Mouse (Mus musculus): ENCODE measurements around the gene Olfr1056. TPM values are rescaled to one million over a fixed set of nuclear protein-coding genes. Genes with fewer than 3 reads are reported as not detected.
"Not testable (repeated sequence)": the region's sequence is repeated elsewhere in the genome, so short reads cannot be mapped to it uniquely, and the experiment has no call there.

Olfr1056 gene
- total RNA-seq (2021), result not detected

DNA sequence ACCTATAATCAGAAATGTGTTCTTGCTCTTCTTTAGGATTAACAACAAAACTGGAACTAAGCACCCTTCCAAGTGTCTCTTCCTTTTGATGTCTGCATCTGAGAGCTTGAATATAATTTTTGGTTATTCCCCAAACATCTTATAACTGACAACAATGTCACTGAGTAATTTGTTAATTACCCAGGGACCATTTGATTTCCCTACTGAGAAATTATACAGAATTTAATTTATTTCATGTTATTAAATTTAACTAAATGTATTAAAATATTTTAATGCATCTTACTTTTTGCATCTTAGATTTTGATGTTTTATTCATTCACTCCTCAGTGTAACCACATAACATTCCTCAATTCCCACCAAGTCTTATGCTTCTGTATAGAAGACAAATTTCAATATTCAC, at the start of gene Olfr1056:
Olfr1056 (minus strand) TSS at position 101 of the 400 bp plus-strand sequence.
- DNase-seq (ENCODE audit: extremely low spot score in 1 of 2, low spot score in 1 of 2), result no peak

DNA sequence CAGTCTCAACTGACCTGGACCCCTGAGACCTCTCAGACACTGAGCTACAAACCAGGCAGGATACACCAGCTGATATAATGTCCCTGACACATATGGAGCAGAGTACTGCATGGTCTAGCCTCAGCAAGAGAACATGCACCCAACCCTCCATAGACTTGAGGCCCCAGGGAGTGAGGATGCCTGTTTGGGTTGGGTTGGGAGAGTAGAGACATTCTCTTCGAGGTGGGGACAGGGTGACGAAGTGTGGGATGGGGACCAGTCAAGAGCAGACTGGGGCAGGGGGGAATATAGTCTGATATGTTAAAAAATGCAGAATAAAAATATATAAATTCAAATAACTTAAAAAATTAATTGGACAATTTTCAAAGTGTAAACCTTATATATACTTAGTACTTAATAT, 32.8 kb upstream of the Olfr1056 start:
- no peak for DNase-seq (ENCODE audit: extremely low spot score in 1 of 2, low spot score in 1 of 2)

- not testable (repeated sequence) for DNase-seq (ENCODE audit: extremely low spot score in 1 of 2, low spot score in 1 of 2)
Measured at GRCm38 (mm10) chr2:86388461-86388860, 26.2 kb upstream of the Olfr1056 start, which contains the start of gene Olfr1058. TSS of gene Olfr1058 (minus strand) at chr2:86388561.

DNA sequence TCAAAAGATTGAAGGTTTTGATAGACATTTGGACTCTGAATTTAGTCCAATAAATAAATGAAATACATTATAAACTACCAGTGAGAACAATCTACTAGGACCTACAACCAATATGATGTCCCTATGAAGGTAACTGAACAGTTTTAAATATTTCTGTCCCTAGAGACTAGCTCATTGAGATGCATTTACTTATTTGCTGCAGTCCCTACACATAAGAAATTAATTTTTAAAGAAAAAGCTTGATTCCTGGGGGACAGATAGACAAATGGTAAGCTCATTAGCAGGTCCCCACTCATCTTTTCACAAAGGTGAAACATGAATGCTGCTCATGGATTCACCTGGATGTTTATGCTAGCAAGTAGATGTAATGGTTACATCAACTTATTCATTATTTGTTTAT, 16.0 kb upstream of the Olfr1056 start, which contains the start of gene Olfr1057:
Olfr1057 (minus strand) TSS at position 101 of the 400 bp plus-strand sequence.
- DNase-seq (ENCODE audit: extremely low spot score in 1 of 2, low spot score in 1 of 2), result no peak

DNA sequence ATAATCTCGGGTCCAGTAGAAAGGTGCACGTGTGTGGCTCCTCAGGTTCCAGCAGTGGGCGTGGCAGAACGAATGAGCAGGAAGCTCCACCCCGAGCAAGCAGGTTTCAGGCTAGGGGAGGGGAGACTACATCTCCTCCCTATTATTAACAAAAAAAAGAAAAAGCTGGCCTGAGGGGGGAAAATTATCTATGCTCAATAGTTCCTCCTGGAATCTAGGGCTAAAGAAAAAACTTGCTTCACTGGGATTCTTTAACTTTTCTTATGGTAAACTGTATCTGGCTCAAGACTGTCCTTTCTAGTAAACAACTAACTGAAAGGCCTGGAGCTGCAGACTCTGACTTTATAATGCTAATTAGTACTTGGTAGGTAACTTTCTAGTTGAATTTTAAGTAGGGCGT, 4.1 kb upstream of the Olfr1056 start:
- DNase-seq (ENCODE audit: extremely low spot score in 1 of 2, low spot score in 1 of 2), result not testable (repeated sequence)

DNA sequence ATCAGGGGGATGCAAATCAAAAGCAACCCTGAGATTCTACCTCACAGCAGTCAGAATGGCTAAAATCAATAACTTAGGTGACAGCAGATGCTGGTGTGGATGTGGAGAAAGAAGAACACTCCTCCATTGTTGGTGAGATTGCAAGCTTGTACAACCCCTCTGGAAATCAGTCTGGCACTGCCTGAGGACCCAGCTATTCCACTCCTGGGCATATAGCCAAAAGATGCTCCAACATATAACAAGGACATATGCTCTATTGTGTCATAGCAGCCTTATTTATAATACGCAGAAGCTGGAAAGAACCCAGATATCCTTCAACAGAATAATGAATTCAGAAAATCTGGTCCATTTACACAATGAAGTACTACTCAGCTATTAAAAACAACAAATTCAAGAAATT, 10.5 kb downstream of the Olfr1056 start:
- not testable (repeated sequence) for DNase-seq (ENCODE audit: extremely low spot score in 1 of 2, low spot score in 1 of 2)

DNA sequence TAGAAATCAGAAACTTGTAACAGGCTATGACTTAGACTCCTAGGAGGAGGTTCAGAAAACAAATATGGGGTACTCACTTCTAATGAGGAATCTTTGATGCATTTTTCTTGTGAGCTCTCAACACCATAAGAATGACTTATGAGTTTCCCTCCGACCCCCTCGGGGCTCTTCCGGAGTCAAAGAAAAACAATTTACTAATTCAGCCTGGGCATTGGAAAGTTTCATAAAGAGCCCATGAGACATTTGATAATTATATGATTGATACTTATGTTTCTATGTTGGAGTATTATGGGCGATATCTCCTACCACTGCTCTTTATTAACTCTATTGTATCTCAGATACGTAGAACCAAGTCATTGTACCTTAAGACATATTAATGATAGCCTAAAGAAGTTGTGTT, 12.1 kb downstream of the Olfr1056 start, which contains the start of gene Olfr1055:
Olfr1055 (minus strand) TSS at position 101 of the 400 bp plus-strand sequence.
- no peak for DNase-seq (ENCODE audit: extremely low spot score in 1 of 2, low spot score in 1 of 2)

DNA sequence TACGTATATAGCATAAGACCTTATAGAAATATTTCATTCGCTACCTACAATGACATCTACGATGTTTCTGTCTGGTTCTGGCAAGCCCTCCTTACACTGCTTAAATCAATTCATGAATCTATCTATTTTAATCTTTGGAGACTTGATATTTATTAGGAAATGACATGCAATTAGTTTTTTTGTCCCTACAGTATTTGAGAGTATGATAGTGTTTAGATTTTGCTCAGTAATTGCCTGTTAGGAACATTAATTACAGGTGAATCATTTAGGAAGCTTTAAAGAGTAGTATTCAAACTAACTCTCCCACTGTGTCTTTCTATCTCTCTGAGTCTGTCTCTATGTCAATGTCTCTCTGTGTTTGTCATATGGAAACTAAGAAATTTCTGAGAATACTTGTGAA, 26.9 kb downstream of the Olfr1056 start, which contains the start of gene Olfr1054:
Olfr1054 (minus strand) TSS at position 101 of the 400 bp plus-strand sequence.
- DNase-seq (ENCODE audit: extremely low spot score in 1 of 2, low spot score in 1 of 2), result no peak

GRCm38 (mm10) chr2:86315184-86315583, 47.1 kb downstream of the Olfr1056 start, which contains the start of gene Olfr1053:
TSS of gene Olfr1053 (minus strand) at chr2:86315284.
- no peak for DNase-seq (ENCODE audit: extremely low spot score in 1 of 2, low spot score in 1 of 2)

Other genes starting within 250 kb of the Olfr1056 start
- gene Olfr1039, start 226.5 kb downstream of the Olfr1056 start, total RNA-seq (2021), result not detected
- not detected for gene Olfr1040, start 215.7 kb downstream of the Olfr1056 start, total RNA-seq (2021)
- gene Olfr1042, start 200.6 kb downstream of the Olfr1056 start, total RNA-seq (2021), result not detected
- not detected for gene Olfr1043, start 194.9 kb downstream of the Olfr1056 start, total RNA-seq (2021)
- gene Olfr1044, start 184.6 kb downstream of the Olfr1056 start, total RNA-seq (2021), result not detected
- gene Olfr52, start 176.8 kb downstream of the Olfr1056 start, total RNA-seq (2021), result not detected
- gene Olfr1045, start 159.5 kb downstream of the Olfr1056 start, total RNA-seq (2021), result not detected
- not detected for gene Olfr1046, start 143.2 kb downstream of the Olfr1056 start, total RNA-seq (2021)
- gene Olfr1047, start 131.1 kb downstream of the Olfr1056 start, total RNA-seq (2021), result not detected
- gene Olfr1048, start 122.2 kb downstream of the Olfr1056 start, total RNA-seq (2021), result not detected
- gene Olfr1049, start 104.1 kb downstream of the Olfr1056 start, total RNA-seq (2021), result not detected
- gene Olfr1051, start 83.4 kb downstream of the Olfr1056 start, total RNA-seq (2021), result not detected
- not detected for gene Olfr1052, start 70.0 kb downstream of the Olfr1056 start, total RNA-seq (2021)
- not detected for gene Olfr1053, start 47.2 kb downstream of the Olfr1056 start, total RNA-seq (2021)
- gene Olfr1054, start 27.0 kb downstream of the Olfr1056 start, total RNA-seq (2021), result not detected
- not detected for gene Olfr1055, start 12.2 kb downstream of the Olfr1056 start, total RNA-seq (2021)
- not detected for gene Olfr1057, start 15.9 kb upstream of the Olfr1056 start, total RNA-seq (2021)
- not detected for gene Olfr1058, start 26.1 kb upstream of the Olfr1056 start, total RNA-seq (2021)
- not detected for gene Olfr1061, start 51.6 kb upstream of the Olfr1056 start, total RNA-seq (2021)
- gene Olfr1062, start 64.3 kb upstream of the Olfr1056 start, total RNA-seq (2021), result not detected
- not detected for gene Olfr1065, start 88.1 kb upstream of the Olfr1056 start, total RNA-seq (2021)
- gene Olfr1066, start 93.8 kb upstream of the Olfr1056 start, total RNA-seq (2021), result not detected
- not detected for gene Olfr228, start 124.9 kb upstream of the Olfr1056 start, total RNA-seq (2021)
- not detected for gene Olfr1076, start 146.0 kb upstream of the Olfr1056 start, total RNA-seq (2021)
- gene Olfr1079, start 180.0 kb upstream of the Olfr1056 start, total RNA-seq (2021), result not detected
- not detected for gene Olfr1080, start 195.8 kb upstream of the Olfr1056 start, total RNA-seq (2021)
- gene Olfr1082, start 236.5 kb upstream of the Olfr1056 start, total RNA-seq (2021), result not detected

Data from layer of hippocampus, postnatal 25 days (tissue).